Mouse (Mus musculus) heart, postnatal 0 days (tissue): ENCODE data around the gene 4933406M09Rik. TPM values are rescaled to one million over a fixed set of nuclear protein-coding genes. Genes with fewer than 3 reads are reported as not detected.

Experiments used
- ATAC-seq: fragments of 200-750 bp; cut with Nextera tagmentation; 2 replicates; pipeline ENCODE4 v1.8.0; 2017; ENCODE audit warnings: low read depth, moderate number of reproducible peaks, moderate library complexity; ENCODE audit not compliant: insufficient read depth
- DNase-seq: peaks from one replicate; pipeline ENCODE4 v3.0.0-alpha.2; 2016; ENCODE audit warnings: low spot score
- H3K27ac ChIP-seq: fragments of 300-500 bp; sonication (generic); 2 replicates; pipeline ENCODE4 v1.5.1; 2014; ENCODE audit warnings: low read depth, mild to moderate bottlenecking
- H3K27me3 ChIP-seq: fragments of 300-500 bp; sonication (generic); 2 replicates; pipeline ENCODE4 v1.6.1; 2014; ENCODE audit warnings: low read length, mixed read lengths; ENCODE audit not compliant: control insufficient read depth, insufficient read depth
- H3K36me3 ChIP-seq: fragments of 300-500 bp; sonication (generic); replicated peaks from 2 replicates; pipeline ENCODE4 v1.6.1; 2014; ENCODE audit warnings: low read length, mixed read lengths; ENCODE audit not compliant: control insufficient read depth, insufficient read depth
- H3K4me1 ChIP-seq: fragments of 300-500 bp; sonication (generic); 2 replicates; pipeline ENCODE4 v1.6.1; 2014; ENCODE audit warnings: antibody characterized with exemption; ENCODE audit not compliant: control insufficient read depth, insufficient read depth
- H3K4me2 ChIP-seq: fragments of 300-500 bp; sonication (generic); 2 replicates; pipeline ENCODE4 v1.6.1; 2014; ENCODE audit warnings: low read depth, mild to moderate bottlenecking, low read length, moderate library complexity
- H3K4me3 ChIP-seq: fragments of 300-500 bp; sonication (generic); 2 replicates; pipeline ENCODE4 v1.5.1; 2014; ENCODE audit warnings: low read depth, low read length
- H3K9ac ChIP-seq: fragments of 300-500 bp; sonication (generic); replicated peaks from 2 replicates; pipeline ENCODE4 v1.6.1; 2014; ENCODE audit warnings: low read depth, low read length, mixed read lengths
- H3K9me3 ChIP-seq: fragments of 300-500 bp; sonication (generic); replicated peaks from 2 replicates; pipeline ENCODE4 v1.6.1; 2016; ENCODE audit warnings: low read length; ENCODE audit not compliant: control insufficient read depth
- CTCF ChIP-seq: IDR thresholded peaks from 2 replicates; pipeline ENCODE4 v1.5.1; 2016; ENCODE audit warnings: antibody characterized with exemption, control low read depth, low read depth
- EP300 ChIP-seq: IDR thresholded peaks from 2 replicates; pipeline ENCODE4 v1.6.1; 2016; ENCODE audit warnings: antibody characterized with exemption, low read depth
- WGBS: fragments of 180-500 bp; shearing (Covaris S2); extraction: QIAGEN DNeasy Blood & Tissue Kit; methylation state at CpG from one replicate; pipeline ENCODE4 v1.1.7; 2014; 5-methylcytosine and 5-hydroxymethylcytosine counted together
- polyA plus RNA-seq: library from polyadenylated mRNA; unstranded; fragments of >200 nt; fragmentation: Nextera tagmentation; extraction: Ambion mirVana; gene quantifications from 2 replicates; pipeline ENCODE4 v1.2.1, GENCODE M21; 2015
- total RNA-seq: library from RNA; depleted of rRNA; stranded (reverse); fragments of >200 nt; gene quantifications from 2 replicates; pipeline ENCODE4 v1.2.3, GENCODE M21; 2014; ENCODE audit warnings: low replicate concordance; rRNA removed

Gene 4933406M09Rik
- total RNA-seq (not detected in 2 replicates), polyA plus RNA-seq (not detected in 2 replicates)

GRCm38 (mm10) chr1:134385666-134386065, at the start of gene 4933406M09Rik:
Gene 4933406M09Rik (plus strand): TSS chr1:134385940.
- TF ChIP-seq CTCF = no peak
- TF ChIP-seq EP300 = no peak
- Histone ChIP-seq H3K4me3 (no peak within 1 kb of the TSS), H3K36me3 (no peaks in the 10 kb centered on the region), H3K4me2 (no peak within 1 kb of the TSS), H3K9me3 (no peaks in the 10 kb centered on the region), H3K9ac (no peak within 1 kb of the TSS), H3K27me3 (no peaks in the 10 kb centered on the region), H3K27ac (no peak within 1 kb of the TSS), H3K4me1 (peaks cover 5% of the 10 kb centered on the region; the same call in 1 of the 2 replicates)
- DNase-seq (no peak), ATAC-seq (no peak)
- WGBS = 97% methylated on average over 1 of the region's 1 CpGs

DNA sequence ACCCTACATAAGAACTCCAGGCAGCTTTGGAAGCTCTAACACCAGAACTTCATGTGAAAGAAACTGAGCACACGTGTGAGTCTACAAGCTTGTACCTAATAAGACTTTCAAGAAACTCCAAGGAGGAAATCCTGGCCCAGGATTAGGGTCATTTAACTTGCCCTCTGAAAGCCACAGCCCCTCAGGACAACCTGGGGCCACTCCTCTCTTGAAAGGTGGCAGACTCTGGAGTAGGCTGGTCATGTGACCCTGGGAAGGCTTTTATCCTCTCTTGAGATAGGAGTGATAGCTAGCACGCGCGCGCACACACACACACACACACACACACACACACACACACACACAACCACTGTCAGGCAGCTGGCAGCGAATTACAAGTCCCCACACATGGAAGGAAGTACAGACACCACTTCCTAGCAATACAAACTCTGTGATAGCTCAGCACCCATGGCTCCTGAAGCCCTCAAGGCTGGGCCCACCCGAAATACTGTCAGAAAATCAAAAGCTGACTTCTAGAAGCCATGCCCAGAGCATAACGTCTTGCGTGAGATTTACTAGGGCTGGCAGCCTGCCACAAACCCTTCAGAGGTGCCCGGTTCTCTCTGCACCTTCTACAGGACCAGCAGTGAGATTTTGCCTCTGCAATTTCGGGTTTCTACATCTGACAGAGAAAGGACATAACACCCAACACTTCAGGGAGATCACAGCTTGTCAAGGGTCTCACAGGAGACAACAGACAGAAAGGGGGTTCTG, 48.6 kb upstream of the 4933406M09Rik start:
- no peak overlapping the region for H3K4me2 ChIP-seq
- no peaks in the 10 kb centered on the region for H3K27me3 ChIP-seq
- no peaks in the 10 kb centered on the region for H3K9me3 ChIP-seq
- no peak for TF ChIP-seq EP300
- no peak for TF ChIP-seq CTCF
- no peak overlapping the region for H3K9ac ChIP-seq
- H3K36me3 ChIP-seq = no peaks in the 10 kb centered on the region
- peaks cover 50% of the 10 kb centered on the region for H3K4me1 ChIP-seq
- ATAC-seq (no peak), DNase-seq (no peak)
- H3K27ac ChIP-seq = no peak overlapping the region
- 50% methylated on average over 11 of the region's 11 CpGs for WGBS
- H3K4me3 ChIP-seq = no peak overlapping the region

- H3K4me2 ChIP-seq = no peak overlapping the region
- peaks cover 38% of the 10 kb centered on the region for H3K4me1 ChIP-seq
- peak overlapping the region; percentile 22; the same call in 1 of the 2 replicates for H3K27ac ChIP-seq
- DNase-seq (no peak), ATAC-seq (no peak)
- no peaks in the 10 kb centered on the region for H3K9me3 ChIP-seq
- TF ChIP-seq CTCF (no peak), EP300 (no peak)
- no peaks in the 10 kb centered on the region for H3K36me3 ChIP-seq
- 47% methylated on average over 7 of the region's 7 CpGs for WGBS
- no peaks in the 10 kb centered on the region for H3K27me3 ChIP-seq
- no peak overlapping the region for H3K4me3 ChIP-seq
- H3K9ac ChIP-seq = no peak overlapping the region
These were observed 46.6 kb upstream of the 4933406M09Rik start for GRCm38 (mm10) chr1:134339162-134339561.

GRCm38 (mm10) chr1:134339757-134340619, 45.8 kb upstream of the 4933406M09Rik start:
- WGBS = 92% methylated on average over 18 of the region's 18 CpGs
- Histone ChIP-seq H3K4me1 (peaks cover 33% of the 10 kb centered on the region), H3K27ac (no peak overlapping the region), H3K27me3 (no peaks in the 10 kb centered on the region), H3K4me2 (no peak overlapping the region), H3K36me3 (no peaks in the 10 kb centered on the region), H3K9ac (no peak overlapping the region), H3K9me3 (no peaks in the 10 kb centered on the region), H3K4me3 (no peak overlapping the region)
- no peak for DNase-seq
- TF ChIP-seq EP300 (no peak), CTCF (peak; percentile 21; the same call in 1 of the 2 replicates)
- no peak for ATAC-seq

DNA sequence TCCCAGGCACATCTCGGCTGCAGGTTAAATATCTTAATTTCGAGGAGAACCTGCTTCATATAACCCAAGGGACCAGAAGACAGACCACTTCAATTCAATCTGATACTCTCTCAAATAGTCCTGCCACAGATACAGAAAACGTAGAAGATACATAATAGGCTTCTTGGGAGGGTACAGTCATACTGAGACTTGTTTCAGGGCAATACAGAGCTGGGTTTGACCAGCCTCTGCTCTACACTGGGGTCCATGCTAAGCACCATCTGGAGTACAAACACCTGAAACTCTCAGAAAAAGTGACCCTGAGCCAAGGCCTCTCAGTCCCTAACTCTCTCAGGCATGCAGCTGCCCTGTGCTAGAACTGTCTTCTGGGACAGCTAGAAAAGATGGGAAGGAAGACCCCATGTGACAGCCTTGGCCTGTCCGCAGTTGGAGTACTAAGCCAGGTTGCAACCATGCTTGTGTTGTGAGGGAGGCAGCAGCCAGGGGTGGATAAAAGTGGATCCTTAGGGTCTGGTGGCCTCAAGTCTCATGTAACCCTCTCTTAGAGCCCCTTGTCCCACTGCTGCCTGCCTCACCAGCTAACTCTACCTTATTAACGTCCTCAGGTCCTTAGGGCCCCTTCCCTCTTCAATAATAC, 44.0 kb upstream of the 4933406M09Rik start:
- DNase-seq (no peak), ATAC-seq (no peak)
- H3K4me3 ChIP-seq = no peak overlapping the region

More for the DNA sequence above, 44.0 kb upstream of the 4933406M09Rik start:
- H3K4me1 ChIP-seq = peaks cover 26% of the 10 kb centered on the region
- H3K4me2 ChIP-seq = peak overlapping the region; percentile 78
- no peaks in the 10 kb centered on the region for H3K27me3 ChIP-seq
- no peak for TF ChIP-seq CTCF
- TF ChIP-seq EP300 = no peak
- H3K9me3 ChIP-seq = no peaks in the 10 kb centered on the region
- WGBS = 59% methylated on average over 5 of the region's 5 CpGs
- no peak overlapping the region for H3K9ac ChIP-seq
- peaks cover 10% of the 10 kb centered on the region for H3K36me3 ChIP-seq
- H3K27ac ChIP-seq = peak overlapping the region; percentile 85
